ENCODE assay signal across 21 mouse cellular contexts in the genomic region with DNA sequence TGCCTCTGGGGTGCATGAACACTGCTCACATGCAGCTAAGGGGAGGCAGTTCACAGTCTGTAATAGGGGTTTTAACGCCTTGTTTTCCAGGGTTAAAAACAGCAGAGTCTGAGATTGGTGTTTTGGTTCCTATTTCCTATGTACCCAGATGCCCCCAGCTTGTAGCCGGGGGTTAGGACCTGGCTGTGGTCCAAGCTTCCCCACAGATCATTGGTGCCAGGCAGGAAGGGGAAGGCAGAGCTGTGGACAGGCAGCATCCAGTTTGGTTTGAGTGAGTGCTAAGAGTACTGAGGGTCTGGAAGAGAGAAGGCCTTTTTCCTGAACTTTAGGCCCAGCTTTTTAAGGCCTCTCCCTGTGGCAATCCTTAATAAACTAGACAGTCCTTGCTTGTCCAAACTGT.
A peak's percentile ranks its signal among the peaks of the same experiment; 100 is the strongest.
DNase-seq lines count a peak whose midpoint lies in the region; ATAC-seq lines count a peak whose summit lies in the region.
"Had no signal": no experiment of that assay in that cellular context is flagged by ENCODE, and none has a peak within 500 bp of the region (broad histone marks: within the 10 kb centered on the region; RNA-seq: fewer than 3 reads in every experiment).

No protein-coding gene starts in this region.

- no peaks in the 10 kb centered on the region for H3K4me1 ChIP-seq in heart, embryonic 11.5 days (ENCODE audit: control insufficient read depth, insufficient read depth, low read length)
- peaks cover 5% of the 10 kb centered on the region for H3K4me1 ChIP-seq in neural tube, embryonic 13.5 days (replicated peaks)
- 0 out of 2 replicates have a peak, but pooled peaks cover 4% of the 10 kb centered on the region for H3K4me1 ChIP-seq in neural tube, embryonic 15.5 days
- H3K4me1 ChIP-seq: embryonic facial prominence, embryonic 15.5 days; heart, embryonic 13.5 days; hindbrain, embryonic 12.5 days had no signal

- H3K4me3 ChIP-seq in heart, embryonic 11.5 days (ENCODE audit: low read depth, low read length) = no peak overlapping the region
- no peak overlapping the region for H3K4me3 ChIP-seq in neural tube, embryonic 13.5 days
- H3K4me3 ChIP-seq in neural tube, embryonic 15.5 days (replicated peaks) = no peak overlapping the region
- H3K4me3 ChIP-seq: embryonic facial prominence, embryonic 15.5 days; erythroblast, embryonic 14.5 days; heart, embryonic 13.5 days; hindbrain, embryonic 12.5 days had no signal

- H3K27me3 ChIP-seq in heart, embryonic 11.5 days (ENCODE audit: control insufficient read depth, insufficient read depth, low read length) = no peaks in the 10 kb centered on the region
- H3K27me3 ChIP-seq in neural tube, embryonic 13.5 days = no peaks in the 10 kb centered on the region
- H3K27me3 ChIP-seq in neural tube, embryonic 15.5 days (replicated peaks) = no peaks in the 10 kb centered on the region
- H3K27me3 ChIP-seq: embryonic facial prominence, embryonic 15.5 days; heart, embryonic 13.5 days; hindbrain, embryonic 12.5 days had no signal

- 59% methylated on average over 2 of the region's 2 CpGs for WGBS in heart, embryonic 11.5 days (ENCODE audit: insufficient replicate concordance)
- 45% methylated on average over 2 of the region's 2 CpGs for WGBS in neural tube, embryonic 13.5 days
- 39% methylated on average over 2 of the region's 2 CpGs for WGBS in neural tube, embryonic 15.5 days

- no peak overlapping the region for H3K4me2 ChIP-seq in heart, embryonic 11.5 days
- H3K4me2 ChIP-seq in neural tube, embryonic 13.5 days = no peak overlapping the region
- no peak overlapping the region for H3K4me2 ChIP-seq in neural tube, embryonic 15.5 days
- H3K4me2 ChIP-seq: embryonic facial prominence, embryonic 15.5 days; heart, embryonic 13.5 days; hindbrain, embryonic 12.5 days had no signal

- no peaks in the 10 kb centered on the region for H3K36me3 ChIP-seq in heart, embryonic 11.5 days (ENCODE audit: control insufficient read depth, insufficient read depth, low read length)
- no peaks in the 10 kb centered on the region for H3K36me3 ChIP-seq in neural tube, embryonic 13.5 days
- no peaks in the 10 kb centered on the region for H3K36me3 ChIP-seq in neural tube, embryonic 15.5 days
- H3K36me3 ChIP-seq: embryonic facial prominence, embryonic 15.5 days; heart, embryonic 13.5 days; hindbrain, embryonic 12.5 days had no signal

- H3K9me3 ChIP-seq in heart, embryonic 11.5 days (replicated peaks; ENCODE audit: control insufficient read depth, low read length) = no peaks in the 10 kb centered on the region
- H3K9me3 ChIP-seq in neural tube, embryonic 13.5 days = no peaks in the 10 kb centered on the region
- H3K9me3 ChIP-seq in neural tube, embryonic 15.5 days (replicated peaks) = no peaks in the 10 kb centered on the region
- H3K9me3 ChIP-seq: embryonic facial prominence, embryonic 15.5 days; heart, embryonic 13.5 days; hindbrain, embryonic 12.5 days had no signal

- no peak overlapping the region for H3K9ac ChIP-seq in heart, embryonic 11.5 days (ENCODE audit: low read depth, low read length)
- H3K9ac ChIP-seq in neural tube, embryonic 13.5 days = no peak overlapping the region
- no peak overlapping the region for H3K9ac ChIP-seq in neural tube, embryonic 15.5 days (replicated peaks)
- H3K9ac ChIP-seq: embryonic facial prominence, embryonic 15.5 days; heart, embryonic 13.5 days; hindbrain, embryonic 12.5 days had no signal

- no peak overlapping the region for H3K27ac ChIP-seq in heart, embryonic 11.5 days (ENCODE audit: low read depth, low read length)
- no peak overlapping the region for H3K27ac ChIP-seq in neural tube, embryonic 13.5 days (replicated peaks)
- no peak overlapping the region for H3K27ac ChIP-seq in neural tube, embryonic 15.5 days (replicated peaks)
- H3K27ac ChIP-seq: embryonic facial prominence, embryonic 15.5 days; heart, embryonic 13.5 days; hindbrain, embryonic 12.5 days had no signal

- DNase-seq in heart, adult 11 months = peak; percentile 46
- no peak for DNase-seq in layer of hippocampus, postnatal 10 days (ENCODE audit: low spot score in 2 of 2)
- no peak for DNase-seq in right cerebral cortex, postnatal 4 days
- DNase-seq: adrenal gland, adult 2 months; adrenal gland, postnatal 25 days; cerebellum, adult 11-12 months; cerebellum, adult 9-10 months; embryo, embryonic 11 days; gastrocnemius, postnatal 10 days; heart, postnatal 36 days had no signal

- no peak for ATAC-seq in heart, embryonic 11.5 days (replicated peaks; ENCODE audit: insufficient number of reproducible peaks, low FRiP score, low TSS enrichment)
- 0 out of 2 replicates have a peak, but pooled peaks have one; percentile 23 for ATAC-seq in neural tube, embryonic 13.5 days (ENCODE audit: low read depth)
- ATAC-seq in neural tube, embryonic 15.5 days (ENCODE audit: low FRiP score) = no peak
- ATAC-seq in hematopoietic stem cell, adult 5-6 weeks (replicated peaks in 1 of 2; ENCODE audit: insufficient read depth in 1 of 2, low FRiP score in 2 of 2, low TSS enrichment in 1 of 2, low read depth in 1 of 2, poor library complexity in 2 of 2, severe bottlenecking in 2 of 2) = peak; percentile 81 to 92
- ATAC-seq: forebrain, embryonic 16.5 days; hindbrain, embryonic 16.5 days; inflammation-experienced regulatory T-cells, adult 6 months had no signal

Comparison
In these comparisons a context has a peak if more than half of its experiments do, and no peak if none do; other contexts are left out.
1. ATAC-seq: peak in neural tube, embryonic 13.5 days (single experiment) and hematopoietic stem cell, adult 5-6 weeks (2 of 2); none in heart, embryonic 11.5 days (single experiment) and neural tube, embryonic 15.5 days (single experiment).